Mouse (Mus musculus) heart, embryonic 12.5 days (tissue): ENCODE measurements around the gene 1700014D04Rik. TPM values are rescaled to one million over a fixed set of nuclear protein-coding genes. Genes with fewer than 3 reads are reported as not detected.
A peak's percentile ranks its signal among the peaks of the same experiment; 100 is the strongest.
"Not testable (repeated sequence)": the region's sequence is repeated elsewhere in the genome, so short reads cannot be mapped to it uniquely, and the experiment has no call there.

Experiments used
- ATAC-seq: fragments of 200-750 bp; cut with Nextera tagmentation; 2 replicates; pipeline ENCODE4 v1.8.0; 2017; ENCODE audit warnings: moderate TSS enrichment, moderate library complexity; ENCODE audit not compliant: insufficient number of reproducible peaks, low FRiP score
- H3K27ac ChIP-seq: fragments of 300-500 bp; sonication (generic); 2 replicates; pipeline ENCODE4 v1.5.1; 2016; ENCODE audit warnings: mild to moderate bottlenecking, moderate library complexity; ENCODE audit not compliant: poor library complexity, severe bottlenecking
- H3K27me3 ChIP-seq: fragments of 300-500 bp; sonication (generic); replicated peaks from 2 replicates; pipeline ENCODE4 v1.6.1; 2016; ENCODE audit warnings: mild to moderate bottlenecking, moderate library complexity
- H3K36me3 ChIP-seq: fragments of 300-500 bp; sonication (generic); 2 replicates; pipeline ENCODE4 v1.6.1; 2016; ENCODE audit warnings: mild to moderate bottlenecking, moderate library complexity
- H3K4me1 ChIP-seq: fragments of 300-500 bp; sonication (generic); replicated peaks from 2 replicates; pipeline ENCODE4 v1.6.1; 2016; ENCODE audit warnings: mild to moderate bottlenecking
- H3K4me2 ChIP-seq: fragments of 300-500 bp; sonication (generic); 2 replicates; pipeline ENCODE4 v1.6.1; 2016; ENCODE audit warnings: mild to moderate bottlenecking, moderate library complexity
- H3K4me3 ChIP-seq: fragments of 300-500 bp; sonication (generic); 2 replicates; pipeline ENCODE4 v1.5.1; 2016; ENCODE audit warnings: mild to moderate bottlenecking
- H3K9ac ChIP-seq: fragments of 300-500 bp; sonication (generic); 2 replicates; pipeline ENCODE4 v1.6.1; 2016; ENCODE audit warnings: mild to moderate bottlenecking, moderate library complexity
- H3K9me3 ChIP-seq: fragments of 300-500 bp; sonication (generic); replicated peaks from 2 replicates; pipeline ENCODE4 v1.6.1; 2016; ENCODE audit warnings: mild to moderate bottlenecking, moderate library complexity
- WGBS: fragments of 180-500 bp; shearing (Covaris S2); methylation state at CpG from one replicate; pipeline ENCODE4 v1.1.7; 2016; 5-methylcytosine and 5-hydroxymethylcytosine counted together
- polyA plus RNA-seq: library from polyadenylated mRNA; unstranded; fragments of >200 nt; fragmentation: Nextera tagmentation; extraction: Ambion mirVana; gene quantifications from 2 replicates; pipeline ENCODE4 v1.2.1, GENCODE M21; 2016

1700014D04Rik gene
- polyA plus RNA-seq, 1 experiment from 2014 or later, result not detected

- H3K4me2 ChIP-seq, result no peak overlapping the region
- H3K27ac ChIP-seq, result no peak overlapping the region
- no peak overlapping the region for H3K4me3 ChIP-seq
- H3K9me3 ChIP-seq, result no peaks in the 10 kb centered on the region
- H3K27me3 ChIP-seq, result no peaks in the 10 kb centered on the region
- H3K9ac ChIP-seq, result no peak overlapping the region
- no peak for ATAC-seq
- H3K4me1 ChIP-seq, result no peaks in the 10 kb centered on the region
- 27% methylated on average over 3 of the region's 3 CpGs for WGBS
- H3K36me3 ChIP-seq, result no peaks in the 10 kb centered on the region
Measured at GRCm38 (mm10) chr13:59735190-59735589, 11.4 kb downstream of the 1700014D04Rik start.

GRCm38 (mm10) chr13:59734347-59734746 is 12.2 kb downstream of the 1700014D04Rik start:
- not testable (repeated sequence) for H3K4me1 ChIP-seq, H3K9me3 ChIP-seq, H3K4me3 ChIP-seq, H3K36me3 ChIP-seq, H3K27me3 ChIP-seq, ATAC-seq, H3K4me2 ChIP-seq, H3K9ac ChIP-seq, H3K27ac ChIP-seq
- 29% methylated on average over 6 of the region's 6 CpGs for WGBS

- Histone ChIP-seq H3K36me3 (no peaks in the 10 kb centered on the region), H3K4me3 (no peak overlapping the region), H3K27me3 (no peaks in the 10 kb centered on the region), H3K4me2 (no peak overlapping the region), H3K4me1 (no peaks in the 10 kb centered on the region), H3K9me3 (no peaks in the 10 kb centered on the region), H3K9ac (no peak overlapping the region), H3K27ac (no peak overlapping the region)
- no peak for ATAC-seq
- WGBS, result 66% methylated on average over 4 of the region's 4 CpGs
Measured at GRCm38 (mm10) chr13:59733936-59734335, 12.6 kb downstream of the 1700014D04Rik start.

GRCm38 (mm10) chr13:59731652-59732051 is 14.9 kb downstream of the 1700014D04Rik start, which contains the start of gene Spata31d1d:
Gene Spata31d1d, minus strand, starts transcription at chr13:59731752.
- no peak for ATAC-seq
- Histone ChIP-seq H3K27me3 (no peaks in the 10 kb centered on the region), H3K36me3 (no peaks in the 10 kb centered on the region), H3K9ac (no peak within 1 kb of the TSS), H3K4me3 (no peak within 1 kb of the TSS), H3K4me1 (peaks cover 3% of the 10 kb centered on the region; the same call in 1 of the 2 replicates), H3K4me2 (no peak within 1 kb of the TSS), H3K27ac (no peak within 1 kb of the TSS), H3K9me3 (no peaks in the 10 kb centered on the region)
- WGBS, result 39% methylated on average over 7 of the region's 7 CpGs

GRCm38 (mm10) chr13:59728378-59729093 is 18.0 kb downstream of the 1700014D04Rik start:
- Histone ChIP-seq H3K9ac (no peak overlapping the region), H3K4me2 (no peak overlapping the region; the same call in 1 of the 2 replicates)
- WGBS, result 19% methylated on average over 7 of the region's 7 CpGs

GRCm38 (mm10) chr13:59726139-59726867 is 20.2 kb downstream of the 1700014D04Rik start:
- no peak for ATAC-seq
- no peaks in the 10 kb centered on the region for H3K36me3 ChIP-seq
- no peak overlapping the region for H3K27ac ChIP-seq
- H3K4me3 ChIP-seq, result peak overlapping the region; percentile 30
- WGBS, result 22% methylated on average over 29 of the region's 29 CpGs
- 0 out of 2 replicates have a peak overlapping the region, but pooled peaks have one; percentile 31 for H3K9ac ChIP-seq
- H3K4me2 ChIP-seq, result peak overlapping the region; percentile 60
- H3K4me1 ChIP-seq, result peaks cover 8% of the 10 kb centered on the region; the same call in 1 of the 2 replicates
- H3K9me3 ChIP-seq, result no peaks in the 10 kb centered on the region
- 0 out of 2 replicates have a peak, but pooled peaks cover 5% of the 10 kb centered on the region for H3K27me3 ChIP-seq

More at GRCm38 (mm10) chr13:59728378-59729093, 18.0 kb downstream of the 1700014D04Rik start:
- Histone ChIP-seq H3K36me3 (no peaks in the 10 kb centered on the region), H3K27me3 (0 out of 2 replicates have a peak, but pooled peaks cover 5% of the 10 kb centered on the region), H3K4me3 (no peak overlapping the region), H3K27ac (no peak overlapping the region), H3K9me3 (no peaks in the 10 kb centered on the region), H3K4me1 (peaks cover 8% of the 10 kb centered on the region; the same call in 1 of the 2 replicates)
- peak; percentile 83 for ATAC-seq

- not testable (repeated sequence) for H3K27ac ChIP-seq, ATAC-seq, H3K4me1 ChIP-seq, H3K27me3 ChIP-seq, H3K9ac ChIP-seq, H3K36me3 ChIP-seq, H3K4me2 ChIP-seq, H3K4me3 ChIP-seq, H3K9me3 ChIP-seq
- WGBS, result 71% methylated on average over 1 of the region's 1 CpGs
Measured at GRCm38 (mm10) chr13:59722089-59722488, 24.5 kb downstream of the 1700014D04Rik start.

GRCm38 (mm10) chr13:59719475-59719874 is 27.1 kb downstream of the 1700014D04Rik start:
- no peaks in the 10 kb centered on the region for H3K36me3 ChIP-seq
- 89% methylated on average over 1 of the region's 1 CpGs for WGBS

GRCm38 (mm10) chr13:59718857-59719440 is 27.6 kb downstream of the 1700014D04Rik start:
- H3K9me3 ChIP-seq, H3K4me2 ChIP-seq, H3K4me3 ChIP-seq, H3K27me3 ChIP-seq, H3K4me1 ChIP-seq, H3K9ac ChIP-seq, H3K36me3 ChIP-seq: not testable (repeated sequence)
- 0 out of 2 replicates have a peak overlapping the region, but pooled peaks have one; percentile 20 for H3K27ac ChIP-seq
- 33% methylated on average over 6 of the region's 6 CpGs for WGBS
- ATAC-seq, result peak; percentile 49

More at GRCm38 (mm10) chr13:59719475-59719874, 27.1 kb downstream of the 1700014D04Rik start:
- Histone ChIP-seq H3K4me1 (no peaks in the 10 kb centered on the region), H3K9me3 (no peaks in the 10 kb centered on the region), H3K27me3 (0 out of 2 replicates have a peak, but pooled peaks cover under 1% of the 10 kb centered on the region), H3K4me2 (no peak overlapping the region), H3K4me3 (no peak overlapping the region), H3K9ac (no peak overlapping the region), H3K27ac (0 out of 2 replicates have a peak overlapping the region, but pooled peaks have one; percentile 20)
- no peak for ATAC-seq

GRCm38 (mm10) chr13:59713710-59714109 is 32.8 kb downstream of the 1700014D04Rik start:
- H3K36me3 ChIP-seq, result no peaks in the 10 kb centered on the region
- H3K27me3 ChIP-seq, result 0 out of 2 replicates have a peak, but pooled peaks cover 9% of the 10 kb centered on the region
- 40% methylated on average over 3 of the region's 3 CpGs for whole genome bisulfite sequencing
- H3K9me3 ChIP-seq, result no peaks in the 10 kb centered on the region
- ATAC-seq, result no peak
- no peak overlapping the region for H3K27ac ChIP-seq
- no peak overlapping the region for H3K4me2 ChIP-seq
- no peaks in the 10 kb centered on the region for H3K4me1 ChIP-seq
- no peak overlapping the region for H3K9ac ChIP-seq
- H3K4me3 ChIP-seq, result no peak overlapping the region

- not testable (repeated sequence) for H3K4me3 ChIP-seq, H3K9ac ChIP-seq, H3K36me3 ChIP-seq, H3K4me1 ChIP-seq, H3K27me3 ChIP-seq, H3K9me3 ChIP-seq, ATAC-seq, H3K27ac ChIP-seq, H3K4me2 ChIP-seq
- WGBS, result 77% methylated on average over 3 of the region's 3 CpGs
Measured at GRCm38 (mm10) chr13:59711984-59712383, 34.6 kb downstream of the 1700014D04Rik start, which contains the start of gene Spata31d1b. Gene Spata31d1b, plus strand, starts transcription at chr13:59712284.
